Mouse (Mus musculus) erythroblast, embryonic 14.5 days (primary cell): ENCODE results near the gene Pbx2. TPM values are rescaled to one million over a fixed set of nuclear protein-coding genes. Genes with fewer than 3 reads are reported as not detected.

Source experiments
- H3K27me3 ChIP-seq: 2 replicates; pipeline ENCODE4 v1.6.1; 2012; ENCODE audit warnings: inconsistent platforms; ENCODE audit not compliant: control insufficient read depth
- H3K36me3 ChIP-seq: 2 replicates; pipeline ENCODE4 v1.6.1; 2012; ENCODE audit warnings: mild to moderate bottlenecking, inconsistent platforms; ENCODE audit not compliant: control insufficient read depth
- H3K4me1 ChIP-seq: 2 replicates; pipeline ENCODE4 v1.6.1; 2012; ENCODE audit warnings: inconsistent platforms; ENCODE audit not compliant: control insufficient read depth
- H3K4me3 ChIP-seq: replicated peaks from 2 replicates; pipeline ENCODE3; 2012; ENCODE audit warnings: moderate library complexity, mild to moderate bottlenecking, inconsistent platforms
- H3K9me3 ChIP-seq: 2 replicates; pipeline ENCODE4 v1.6.1; 2012; ENCODE audit warnings: low read length, inconsistent platforms, mixed read lengths; ENCODE audit not compliant: control insufficient read depth
- GATA1 ChIP-seq: IDR thresholded peaks from 2 replicates; pipeline ENCODE4 v1.6.1; 2012; ENCODE audit warnings: low read length, inconsistent platforms, mixed read lengths
- TAL1 ChIP-seq: IDR thresholded peaks from 3 replicates; pipeline ENCODE4 v1.6.1; 2012; ENCODE audit warnings: low read length, inconsistent platforms, mixed read lengths
- polyA plus RNA-seq: library from polyadenylated mRNA; stranded (reverse); fragments of >175 nt; gene quantifications from 2 replicates; pipeline ENCODE4 v1.2.3, GENCODE M21; 2012

Pbx2 gene
- polyA plus RNA-seq, 1 experiment: 11.5 TPM

DNA sequence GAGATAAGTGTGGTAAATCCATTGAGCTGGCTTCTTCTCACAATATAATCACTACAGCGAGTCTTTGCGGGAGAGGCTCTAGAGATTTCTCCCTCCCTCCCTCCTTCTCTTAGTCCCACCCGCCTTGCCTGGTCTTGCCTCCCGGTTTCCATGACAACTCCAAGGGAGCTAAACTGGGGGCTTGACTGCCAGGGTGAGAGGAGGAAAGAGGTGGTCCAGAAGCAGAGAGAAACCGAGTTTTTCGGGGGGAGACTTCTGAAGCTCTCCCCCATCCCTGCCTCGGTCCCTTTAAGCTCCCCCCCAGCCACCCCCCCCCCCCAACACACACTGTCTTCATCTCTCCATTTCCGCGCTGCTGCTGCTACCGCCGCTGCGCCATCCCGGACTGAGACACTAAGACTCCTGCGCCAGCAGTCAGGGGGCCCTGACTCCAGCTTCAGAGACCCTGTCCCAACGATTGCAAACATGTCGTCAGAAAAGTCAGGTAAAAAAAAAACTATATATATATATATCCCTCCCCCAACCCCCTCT is 38.2 kb downstream of the Pbx2 start, which contains the start of gene Prrt1:
Gene Prrt1 (plus strand): TSS at position 313 of the 531 bp plus-strand sequence.
- peaks cover 37% of the 10 kb centered on the region for H3K4me1 ChIP-seq
- peaks cover 3% of the 10 kb centered on the region for H3K36me3 ChIP-seq
- TF ChIP-seq TAL1 (no peak), GATA1 (no peak)
- no peak within 1 kb of the TSS for H3K4me3 ChIP-seq
- H3K9me3 ChIP-seq: peaks cover 3% of the 10 kb centered on the region; the same call in 1 of the 2 replicates
- H3K27me3 ChIP-seq: peaks cover 77% of the 10 kb centered on the region

DNA sequence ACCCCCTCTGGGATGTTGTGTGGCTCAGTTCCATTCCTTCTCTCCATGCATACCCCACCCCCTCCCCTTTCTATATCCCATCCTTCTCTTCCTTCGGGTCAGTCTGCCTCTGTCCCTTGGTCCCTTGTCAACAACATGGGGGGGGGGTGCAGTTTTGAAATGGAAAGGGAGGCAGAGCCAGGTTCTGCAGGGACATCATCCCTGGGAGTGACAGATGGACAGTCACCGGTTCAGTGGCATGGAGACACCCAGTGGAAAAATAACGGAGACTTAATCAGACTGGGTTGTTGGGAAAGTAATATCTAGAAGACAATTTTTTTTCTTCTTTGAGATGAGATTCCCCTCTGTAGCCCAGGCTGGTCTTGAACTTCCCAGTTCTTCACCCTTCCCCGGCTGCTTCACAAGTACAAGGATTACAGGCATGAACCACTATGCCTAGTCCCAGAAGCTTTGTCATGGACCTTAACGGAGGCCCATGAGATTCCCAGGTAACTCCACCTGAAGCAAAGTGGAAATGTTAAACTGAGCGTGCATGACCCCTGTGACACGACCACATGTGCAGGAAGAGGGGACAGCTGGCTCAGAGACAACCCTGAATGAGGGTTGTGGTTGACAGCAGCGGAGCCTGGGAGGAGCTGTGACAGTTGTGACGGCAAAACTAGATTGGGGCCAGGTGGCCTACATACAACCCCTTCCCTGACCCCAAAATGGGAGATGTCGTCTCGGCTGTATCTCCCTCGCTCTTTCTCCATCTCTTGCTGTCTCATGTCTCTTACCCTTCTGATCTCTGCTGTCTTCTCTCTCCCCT is 38.9 kb downstream of the Pbx2 start:
- H3K27me3 ChIP-seq: peaks cover 77% of the 10 kb centered on the region
- peaks cover 3% of the 10 kb centered on the region for H3K36me3 ChIP-seq
- peaks cover 3% of the 10 kb centered on the region; the same call in 1 of the 2 replicates for H3K9me3 ChIP-seq
- H3K4me3 ChIP-seq: no peak overlapping the region
- TF ChIP-seq TAL1 (no peak), GATA1 (no peak)
- H3K4me1 ChIP-seq: peaks cover 37% of the 10 kb centered on the region

DNA sequence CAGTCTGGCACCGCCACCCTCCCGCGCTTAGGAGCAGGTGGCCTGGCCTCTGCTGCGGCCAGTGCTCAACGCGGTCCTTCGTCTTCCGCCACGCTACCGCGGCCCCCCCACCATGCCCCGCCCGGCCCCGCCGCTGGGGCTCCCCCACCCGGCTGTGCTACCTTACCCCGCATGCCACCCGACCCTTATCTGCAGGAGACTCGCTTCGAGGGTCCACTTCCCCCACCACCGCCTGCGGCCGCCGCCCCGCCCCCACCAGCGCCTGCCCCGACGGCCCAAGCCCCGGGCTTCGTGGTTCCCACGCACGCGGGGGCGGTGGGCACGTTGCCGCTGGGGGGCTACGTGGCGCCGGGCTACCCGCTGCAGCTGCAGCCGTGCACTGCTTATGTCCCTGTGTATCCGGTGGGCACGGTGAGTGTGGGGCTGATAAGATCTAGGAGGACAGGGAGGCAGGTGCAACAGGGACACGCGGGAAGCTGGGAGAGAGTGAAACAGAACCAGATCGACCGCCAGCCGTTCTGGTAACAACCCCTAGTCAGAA is 39.8 kb downstream of the Pbx2 start:
- H3K4me3 ChIP-seq: no peak overlapping the region
- peaks cover 3% of the 10 kb centered on the region; the same call in 1 of the 2 replicates for H3K9me3 ChIP-seq
- no peaks in the 10 kb centered on the region for H3K36me3 ChIP-seq
- TF ChIP-seq TAL1 (no peak), GATA1 (no peak)
- H3K27me3 ChIP-seq: peaks cover 81% of the 10 kb centered on the region
- H3K4me1 ChIP-seq: peaks cover 35% of the 10 kb centered on the region

DNA sequence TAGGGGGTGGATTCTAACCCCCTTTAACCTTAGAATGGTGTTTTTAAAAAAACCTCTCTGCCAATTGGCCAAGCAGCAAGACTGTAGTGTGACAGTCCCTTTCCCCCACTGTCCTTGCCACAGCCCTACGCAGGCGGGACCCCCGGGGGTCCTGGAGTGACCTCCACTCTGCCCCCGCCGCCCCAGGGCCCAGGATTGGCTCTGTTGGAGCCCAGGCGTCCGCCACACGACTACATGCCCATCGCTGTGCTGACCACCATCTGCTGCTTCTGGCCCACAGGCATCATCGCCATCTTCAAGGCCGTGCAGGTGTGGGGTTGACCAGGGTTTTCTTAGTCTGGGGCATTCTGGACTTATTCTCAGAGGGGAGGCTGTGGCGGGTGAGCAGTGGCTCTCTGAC is 40.6 kb downstream of the Pbx2 start:
- H3K9me3 ChIP-seq: peaks cover 3% of the 10 kb centered on the region; the same call in 1 of the 2 replicates
- H3K27me3 ChIP-seq: peaks cover 79% of the 10 kb centered on the region
- TF ChIP-seq TAL1 (no peak), GATA1 (no peak)
- H3K4me1 ChIP-seq: peaks cover 26% of the 10 kb centered on the region
- no peak overlapping the region for H3K4me3 ChIP-seq
- H3K36me3 ChIP-seq: no peaks in the 10 kb centered on the region

DNA sequence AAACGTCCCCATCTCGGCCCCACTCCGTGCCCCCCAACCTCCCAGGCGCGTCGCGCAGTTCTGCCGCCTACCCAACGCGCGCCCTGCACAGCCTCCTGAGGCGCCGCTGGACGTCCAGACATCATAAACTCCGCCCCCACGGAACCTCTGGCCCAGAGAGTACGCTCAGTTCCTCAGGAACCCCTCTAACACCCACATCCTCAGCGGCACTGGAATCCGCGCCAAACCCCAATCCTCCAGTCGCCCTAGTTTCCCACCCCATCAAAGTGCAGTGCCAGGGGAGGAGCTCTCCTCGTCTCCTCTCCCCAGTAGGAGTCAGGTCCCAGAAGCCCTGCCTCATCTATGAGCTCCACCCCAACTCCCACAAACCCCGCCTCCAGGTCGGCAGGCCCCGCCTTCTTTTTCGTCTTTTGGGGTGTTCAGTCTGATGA is 41.2 kb downstream of the Pbx2 start:
- TF ChIP-seq TAL1: no peak
- TF ChIP-seq GATA1: no peak
- Histone ChIP-seq H3K9me3 (peaks cover 3% of the 10 kb centered on the region; the same call in 1 of the 2 replicates), H3K4me3 (peak overlapping the region; percentile 37), H3K4me1 (peaks cover 21% of the 10 kb centered on the region), H3K27me3 (peaks cover 72% of the 10 kb centered on the region), H3K36me3 (no peaks in the 10 kb centered on the region)

- TF ChIP-seq GATA1 (no peak), TAL1 (no peak)
- peaks cover 13% of the 10 kb centered on the region for H3K4me1 ChIP-seq
- H3K27me3 ChIP-seq: peaks cover 49% of the 10 kb centered on the region
- H3K36me3 ChIP-seq: no peaks in the 10 kb centered on the region
- H3K9me3 ChIP-seq: peaks cover 3% of the 10 kb centered on the region; the same call in 1 of the 2 replicates
- no peak overlapping the region for H3K4me3 ChIP-seq
Observed at GRCm38 (mm10) chr17:34635671-34636070, 44.6 kb downstream of the Pbx2 start.

GRCm38 (mm10) chr17:34637459-34637858 is 46.4 kb downstream of the Pbx2 start:
- Histone ChIP-seq H3K27me3 (peaks cover 44% of the 10 kb centered on the region), H3K36me3 (no peaks in the 10 kb centered on the region), H3K4me1 (peaks cover under 1% of the 10 kb centered on the region), H3K9me3 (no peaks in the 10 kb centered on the region), H3K4me3 (no peak overlapping the region)
- TF ChIP-seq GATA1: no peak
- no peak for TF ChIP-seq TAL1

DNA sequence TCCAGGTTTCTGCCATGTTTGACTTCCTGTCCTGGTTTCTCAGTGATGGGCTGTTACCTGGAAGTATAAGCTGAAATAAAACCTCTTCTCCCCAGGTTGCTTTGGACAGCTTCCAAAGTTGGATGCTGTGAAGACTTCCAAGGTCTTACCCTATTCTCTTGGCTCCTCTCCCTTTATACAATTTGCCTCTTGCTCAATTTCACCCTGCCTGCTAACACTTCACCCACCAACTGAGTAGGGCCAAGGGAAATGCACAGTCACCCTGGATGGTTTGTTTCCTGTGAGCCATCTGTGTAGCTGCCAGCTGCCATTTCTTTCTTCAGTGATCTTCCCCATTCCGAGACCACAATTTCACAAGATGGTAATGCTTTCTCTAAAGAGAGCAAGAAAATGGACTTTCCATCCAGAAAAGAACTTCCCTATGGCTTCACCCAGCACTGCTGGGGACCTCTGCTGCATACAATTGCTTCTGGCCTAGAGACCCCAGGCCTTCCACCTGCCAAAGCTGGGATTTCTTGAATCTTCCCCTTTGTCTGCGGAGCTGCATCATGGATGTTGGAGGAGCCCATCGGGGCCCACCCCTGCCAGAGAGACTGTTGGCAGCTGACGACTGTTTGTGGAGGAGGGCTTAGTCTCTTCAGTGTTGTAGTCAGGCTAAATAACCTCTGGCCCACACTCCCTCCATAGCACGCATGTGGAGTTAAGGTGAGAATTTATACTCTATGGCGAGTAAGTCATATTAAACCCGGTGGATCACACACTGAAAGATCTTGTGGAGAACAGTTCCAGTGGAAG is 48.6 kb downstream of the Pbx2 start:
- H3K4me1 ChIP-seq: peaks cover 5% of the 10 kb centered on the region
- H3K9me3 ChIP-seq: no peaks in the 10 kb centered on the region
- TF ChIP-seq GATA1 (no peak), TAL1 (no peak)

More for the DNA sequence above, 48.6 kb downstream of the Pbx2 start:
- Histone ChIP-seq H3K4me3 (no peak overlapping the region), H3K27me3 (peaks cover 31% of the 10 kb centered on the region), H3K36me3 (no peaks in the 10 kb centered on the region)
